Mouse (Mus musculus): ENCODE data around the gene Mlana. TPM values are rescaled to one million over a fixed set of nuclear protein-coding genes. Genes with fewer than 3 reads are reported as not detected.
A peak's percentile ranks its signal among the peaks of the same experiment; 100 is the strongest.

The Mlana gene
- 0.66 and 0.92 TPM in 2 replicates for polyA plus RNA-seq (2015; fragmentation: Nextera tagmentation; extraction: Ambion mirVana)

DNA sequence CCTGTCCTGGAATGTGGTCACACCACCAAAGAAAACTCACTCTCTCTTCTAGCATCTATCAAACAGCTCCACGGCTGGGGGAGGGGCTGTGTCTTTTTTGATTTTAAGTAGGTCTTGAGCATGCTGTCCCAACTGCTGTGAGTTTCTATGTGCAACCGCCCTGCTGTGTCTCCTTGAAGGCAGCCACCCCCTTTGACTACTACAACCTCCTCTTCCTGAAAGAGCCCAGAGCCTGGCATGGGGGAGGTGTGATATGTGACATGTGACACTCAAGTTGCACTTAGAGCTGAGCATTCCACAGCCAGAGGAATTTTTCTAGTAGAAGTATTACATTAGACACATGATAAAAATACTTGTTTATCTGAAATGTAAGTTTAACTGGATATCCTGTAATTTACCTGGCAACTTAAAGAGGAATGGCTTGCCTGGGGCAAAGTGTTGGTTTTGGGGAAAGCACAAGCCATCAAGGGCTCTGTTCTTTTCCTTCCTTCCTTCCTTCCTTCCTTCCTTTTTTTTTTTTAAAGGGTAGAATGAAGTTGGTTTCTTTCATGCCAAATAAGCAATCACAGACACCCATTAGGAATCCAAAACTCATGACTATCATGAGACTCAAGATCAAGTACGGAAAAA lies at the start of gene Mlana:
Gene Mlana (plus strand): TSS at position 580 of the 630 bp plus-strand sequence.
- H3K4me2 ChIP-seq, result peak within 1 kb of the TSS; percentile 23; the same call in 1 of the 2 replicates
- no peak for ATAC-seq (ENCODE audit: extremely low read depth, insufficient number of reproducible peaks, low FRiP score, low TSS enrichment)
- peaks cover 17% of the 10 kb centered on the region for H3K4me1 ChIP-seq
- H3K9me3 ChIP-seq, result peaks cover 11% of the 10 kb centered on the region
- H3K9ac ChIP-seq, result no peak within 1 kb of the TSS
- H3K36me3 ChIP-seq, result no peaks in the 10 kb centered on the region
- H3K27me3 ChIP-seq (replicated peaks), result no peaks in the 10 kb centered on the region
- H3K27ac ChIP-seq (replicated peaks), result 0 out of 2 replicates have a peak within 1 kb of the TSS, but pooled peaks have one; percentile 40
- WGBS, result 34% methylated on average over 3 of the region's 3 CpGs
- no peak within 1 kb of the TSS for H3K4me3 ChIP-seq

DNA sequence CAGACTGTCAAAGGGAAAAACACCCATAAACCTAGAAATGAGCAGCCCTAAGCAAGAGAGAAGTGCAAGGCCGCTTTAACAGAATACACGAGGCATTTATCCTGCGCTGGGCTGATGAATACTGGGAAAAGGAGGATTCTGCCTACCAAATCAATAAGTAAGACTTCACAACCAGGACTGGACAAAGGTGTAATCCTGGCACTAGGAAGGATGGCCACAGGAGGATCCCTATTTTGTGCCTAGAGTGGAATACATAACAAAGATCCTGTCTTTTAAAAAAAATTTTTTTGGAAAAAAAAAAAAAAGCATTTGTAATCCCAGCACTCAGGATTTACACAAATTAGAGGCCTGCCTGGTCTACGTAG lies 49.1 kb upstream of the Mlana start:
- H3K9ac ChIP-seq, result no peak overlapping the region
- no peak for ATAC-seq (ENCODE audit: extremely low read depth, insufficient number of reproducible peaks, low FRiP score, low TSS enrichment)
- H3K4me3 ChIP-seq, result peak overlapping the region; percentile 82
- peaks cover 4% of the 10 kb centered on the region for H3K9me3 ChIP-seq
- H3K4me2 ChIP-seq, result peak overlapping the region; percentile 86
- peaks cover 53% of the 10 kb centered on the region for H3K27me3 ChIP-seq (replicated peaks)
- no peak overlapping the region for H3K27ac ChIP-seq (replicated peaks)
- peaks cover 7% of the 10 kb centered on the region for H3K36me3 ChIP-seq
- 28% methylated on average over 4 of the region's 4 CpGs for WGBS
- no peaks in the 10 kb centered on the region for H3K4me1 ChIP-seq

- no peak overlapping the region for H3K4me3 ChIP-seq
- no peak overlapping the region for H3K4me2 ChIP-seq
- ATAC-seq (ENCODE audit: extremely low read depth, insufficient number of reproducible peaks, low FRiP score, low TSS enrichment), result no peak
- peaks cover 6% of the 10 kb centered on the region for H3K36me3 ChIP-seq
- peaks cover 3% of the 10 kb centered on the region for H3K9me3 ChIP-seq
- H3K9ac ChIP-seq, result no peak overlapping the region
- no peak overlapping the region for H3K27ac ChIP-seq (replicated peaks)
- H3K4me1 ChIP-seq, result no peaks in the 10 kb centered on the region
- 69% methylated on average over 1 of the region's 1 CpGs for WGBS
- peaks cover 61% of the 10 kb centered on the region for H3K27me3 ChIP-seq (replicated peaks)
Observed at GRCm38 (mm10) chr19:29649683-29650082, 47.9 kb upstream of the Mlana start.

- H3K4me2 ChIP-seq, result no peak overlapping the region
- WGBS, result 88% methylated on average over 9 of the region's 9 CpGs
- no peak overlapping the region for H3K9ac ChIP-seq
- H3K36me3 ChIP-seq, result no peaks in the 10 kb centered on the region
- H3K27me3 ChIP-seq (replicated peaks), result peaks cover 75% of the 10 kb centered on the region
- H3K9me3 ChIP-seq, result no peaks in the 10 kb centered on the region
- H3K4me1 ChIP-seq, result no peaks in the 10 kb centered on the region
- no peak overlapping the region for H3K4me3 ChIP-seq
- no peak for ATAC-seq (ENCODE audit: extremely low read depth, insufficient number of reproducible peaks, low FRiP score, low TSS enrichment)
- H3K27ac ChIP-seq (replicated peaks), result no peak overlapping the region
Observed at GRCm38 (mm10) chr19:29653768-29654265, 43.8 kb upstream of the Mlana start.

GRCm38 (mm10) chr19:29655148-29655547 lies 42.5 kb upstream of the Mlana start:
- Histone ChIP-seq H3K27ac (replicated peaks) (no peak overlapping the region), H3K4me3 (no peak overlapping the region), H3K4me1 (no peaks in the 10 kb centered on the region), H3K27me3 (replicated peaks) (peaks cover 72% of the 10 kb centered on the region), H3K9ac (no peak overlapping the region), H3K9me3 (no peaks in the 10 kb centered on the region), H3K36me3 (no peaks in the 10 kb centered on the region), H3K4me2 (no peak overlapping the region)
- 70% methylated on average over 6 of the region's 6 CpGs for WGBS
- ATAC-seq (ENCODE audit: extremely low read depth, insufficient number of reproducible peaks, low FRiP score, low TSS enrichment), result no peak

- Histone ChIP-seq H3K9ac (no peak overlapping the region), H3K36me3 (no peaks in the 10 kb centered on the region), H3K4me1 (no peaks in the 10 kb centered on the region), H3K27ac (replicated peaks) (no peak overlapping the region), H3K27me3 (replicated peaks) (peaks cover 64% of the 10 kb centered on the region), H3K9me3 (no peaks in the 10 kb centered on the region), H3K4me3 (no peak overlapping the region), H3K4me2 (no peak overlapping the region)
- WGBS, result 75% methylated on average over 4 of the region's 4 CpGs
- ATAC-seq (ENCODE audit: extremely low read depth, insufficient number of reproducible peaks, low FRiP score, low TSS enrichment), result no peak
Observed at GRCm38 (mm10) chr19:29656029-29656428, 41.6 kb upstream of the Mlana start.

- peaks cover 64% of the 10 kb centered on the region for H3K27me3 ChIP-seq (replicated peaks)
- H3K36me3 ChIP-seq, result no peaks in the 10 kb centered on the region
- no peak overlapping the region for H3K27ac ChIP-seq (replicated peaks)
- no peaks in the 10 kb centered on the region for H3K4me1 ChIP-seq
- H3K4me2 ChIP-seq, result no peak overlapping the region
- H3K9ac ChIP-seq, result no peak overlapping the region
- 77% methylated on average over 5 of the region's 5 CpGs for WGBS
- H3K4me3 ChIP-seq, result no peak overlapping the region
- ATAC-seq (ENCODE audit: extremely low read depth, insufficient number of reproducible peaks, low FRiP score, low TSS enrichment), result no peak
- H3K9me3 ChIP-seq, result no peaks in the 10 kb centered on the region
Observed at GRCm38 (mm10) chr19:29656620-29657019, 41.0 kb upstream of the Mlana start.

DNA sequence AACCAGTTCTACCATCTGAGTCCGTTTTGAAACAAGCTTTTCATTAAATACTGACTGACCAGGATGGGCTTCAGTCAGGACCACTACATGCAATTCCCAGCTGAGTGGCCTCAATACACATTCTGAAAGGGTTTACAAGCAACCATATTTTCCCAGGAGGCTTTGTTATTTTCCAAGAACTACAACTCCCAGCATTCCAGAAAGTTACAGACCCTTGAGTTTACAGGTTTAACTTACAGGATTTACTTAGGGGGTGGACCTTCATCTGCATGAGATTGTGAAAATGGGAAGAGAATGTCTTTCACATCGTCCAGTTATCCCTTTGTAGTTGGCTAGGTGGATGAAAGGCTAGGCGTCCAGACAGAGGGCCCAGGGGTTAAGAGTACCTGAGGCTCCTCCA lies 40.6 kb upstream of the Mlana start:
- Histone ChIP-seq H3K4me1 (peaks cover 2% of the 10 kb centered on the region; the same call in 1 of the 2 replicates), H3K9me3 (no peaks in the 10 kb centered on the region), H3K27ac (replicated peaks) (no peak overlapping the region), H3K9ac (no peak overlapping the region), H3K4me2 (no peak overlapping the region), H3K4me3 (no peak overlapping the region), H3K36me3 (no peaks in the 10 kb centered on the region), H3K27me3 (replicated peaks) (peaks cover 61% of the 10 kb centered on the region)
- 57% methylated on average over 3 of the region's 3 CpGs for WGBS
- no peak for ATAC-seq (ENCODE audit: extremely low read depth, insufficient number of reproducible peaks, low FRiP score, low TSS enrichment)

- H3K27me3 ChIP-seq (replicated peaks), result peaks cover 56% of the 10 kb centered on the region
Observed at GRCm38 (mm10) chr19:29657558-29657957, 40.1 kb upstream of the Mlana start.

DNA sequence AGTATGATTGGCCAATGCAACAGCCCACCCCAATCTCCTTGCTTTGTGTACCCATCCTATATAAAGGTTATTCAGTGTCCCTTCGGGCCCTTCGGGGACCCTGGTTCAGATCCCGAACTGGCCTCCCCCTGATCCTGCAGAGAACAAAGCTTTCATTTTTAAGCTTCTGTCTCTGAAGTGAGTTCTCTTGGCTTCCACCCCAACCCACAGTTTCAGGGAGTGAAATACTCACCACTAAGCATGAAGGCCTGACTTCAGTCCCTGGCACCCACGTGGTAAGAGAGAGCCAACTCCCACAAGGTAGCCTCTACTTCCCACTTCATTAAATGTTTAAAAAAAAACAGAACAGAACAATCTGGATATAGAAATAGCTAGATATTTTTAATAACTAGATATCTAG lies 38.8 kb upstream of the Mlana start:
- Histone ChIP-seq H3K9me3 (no peaks in the 10 kb centered on the region), H3K27me3 (replicated peaks) (peaks cover 54% of the 10 kb centered on the region), H3K9ac (no peak overlapping the region), H3K4me1 (peaks cover 5% of the 10 kb centered on the region; the same call in 1 of the 2 replicates), H3K36me3 (no peaks in the 10 kb centered on the region), H3K27ac (replicated peaks) (no peak overlapping the region), H3K4me3 (no peak overlapping the region), H3K4me2 (no peak overlapping the region)
- 77% methylated on average over 4 of the region's 4 CpGs for WGBS
- no peak for ATAC-seq (ENCODE audit: extremely low read depth, insufficient number of reproducible peaks, low FRiP score, low TSS enrichment)

More at GRCm38 (mm10) chr19:29657558-29657957, 40.1 kb upstream of the Mlana start:
- WGBS, result 88% methylated on average over 2 of the region's 2 CpGs
- H3K4me1 ChIP-seq, result peaks cover 5% of the 10 kb centered on the region; the same call in 1 of the 2 replicates
- ATAC-seq (ENCODE audit: extremely low read depth, insufficient number of reproducible peaks, low FRiP score, low TSS enrichment), result no peak
- H3K4me3 ChIP-seq, result no peak overlapping the region
- no peaks in the 10 kb centered on the region for H3K9me3 ChIP-seq
- no peak overlapping the region for H3K4me2 ChIP-seq
- H3K27ac ChIP-seq (replicated peaks), result no peak overlapping the region
- no peaks in the 10 kb centered on the region for H3K36me3 ChIP-seq
- H3K9ac ChIP-seq, result no peak overlapping the region

DNA sequence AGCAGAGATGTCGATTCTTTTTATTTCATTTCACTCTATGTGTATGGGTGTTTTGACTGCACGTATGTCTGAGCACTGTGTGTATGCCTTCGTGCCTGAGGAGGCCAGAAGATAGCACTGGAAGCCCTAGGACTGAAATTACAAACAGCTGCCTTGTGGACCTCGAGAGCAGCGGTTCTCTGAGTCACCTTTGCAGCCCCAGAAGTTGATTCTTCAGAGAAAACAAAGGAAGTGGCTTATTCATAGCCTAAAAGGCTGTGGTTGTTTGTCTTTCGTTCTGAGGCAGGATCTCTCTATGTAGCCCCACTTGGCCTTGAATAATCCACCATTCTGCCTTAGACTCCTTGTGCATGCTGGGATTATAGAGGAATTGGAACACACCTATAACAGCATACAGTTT lies 37.9 kb upstream of the Mlana start:
- WGBS, result 74% methylated on average over 6 of the region's 6 CpGs
- Histone ChIP-seq H3K27ac (replicated peaks) (no peak overlapping the region), H3K4me3 (no peak overlapping the region), H3K9ac (no peak overlapping the region), H3K27me3 (replicated peaks) (peaks cover 58% of the 10 kb centered on the region), H3K36me3 (no peaks in the 10 kb centered on the region), H3K4me2 (no peak overlapping the region), H3K4me1 (peaks cover 5% of the 10 kb centered on the region; the same call in 1 of the 2 replicates), H3K9me3 (no peaks in the 10 kb centered on the region)
- no peak for ATAC-seq (ENCODE audit: extremely low read depth, insufficient number of reproducible peaks, low FRiP score, low TSS enrichment)
